Mouse (Mus musculus) c-Kit-positive CD71-positive TER-119-negative erythroid progenitor cells, embryonic 14.5 days (primary cell): ENCODE measurements at regions not wholly inside any gene's neighbourhood (a gene's known extent, or its start where the extent isn't known, plus 50 kb on each side); places are given as distances from the start of the nearest gene placed in this dataset.
"Not testable (repeated sequence)": the region's sequence is repeated elsewhere in the genome, so short reads cannot be mapped to it uniquely, and the experiment has no call there.

Experiments used
- DNase-seq: peaks from one replicate; pipeline ENCODE4 v3.0.0-alpha.2; 2013; ENCODE audit warnings: low read depth

GRCm38 (mm10) chr2:171588158-171588557 lies 455.1 kb downstream of the Cbln4 start:
- no peak for DNase-seq

- DNase-seq: no peak
These were observed 455.6 kb downstream of the Cbln4 start for GRCm38 (mm10) chr2:171587635-171588034.

GRCm38 (mm10) chr2:171586853-171587220 lies 456.4 kb downstream of the Cbln4 start:
- no peak for DNase-seq

GRCm38 (mm10) chr2:171586217-171586852 lies 456.9 kb downstream of the Cbln4 start:
- DNase-seq: no peak

GRCm38 (mm10) chr2:171574360-171574759 lies 468.9 kb downstream of the Cbln4 start:
- DNase-seq: no peak

- no peak for DNase-seq
These were observed 480.6 kb downstream of the Cbln4 start for GRCm38 (mm10) chr2:171562656-171563055.

GRCm38 (mm10) chr2:171542768-171543167 lies 500.5 kb downstream of the Cbln4 start:
- not testable (repeated sequence) for DNase-seq

GRCm38 (mm10) chr2:171514876-171515275 lies 528.4 kb downstream of the Cbln4 start:
- DNase-seq: no peak

GRCm38 (mm10) chr2:171496620-171497019 lies 546.6 kb downstream of the Cbln4 start:
- no peak for DNase-seq

- no peak for DNase-seq
These were observed 549.5 kb downstream of the Cbln4 start for GRCm38 (mm10) chr2:171493741-171494140.

- DNase-seq: no peak
These were observed 556.0 kb downstream of the Cbln4 start for GRCm38 (mm10) chr2:171487284-171487683.

GRCm38 (mm10) chr2:171453241-171453640 lies 590.0 kb downstream of the Cbln4 start:
- no peak for DNase-seq

GRCm38 (mm10) chr2:171406057-171406456 lies 637.2 kb downstream of the Cbln4 start:
- DNase-seq: no peak

- no peak for DNase-seq
These were observed 654.3 kb downstream of the Cbln4 start for GRCm38 (mm10) chr2:171388936-171389335.

- DNase-seq: no peak
These were observed 641.9 kb downstream of the Dok5 start for GRCm38 (mm10) chr2:171373457-171373856.

GRCm38 (mm10) chr2:171373016-171373415 lies 641.4 kb downstream of the Dok5 start:
- DNase-seq: no peak

- DNase-seq: no peak
These were observed 640.1 kb downstream of the Dok5 start for GRCm38 (mm10) chr2:171371751-171372150.

GRCm38 (mm10) chr2:171365553-171365952 lies 633.9 kb downstream of the Dok5 start:
- no peak for DNase-seq

- DNase-seq: no peak
These were observed 633.0 kb downstream of the Dok5 start for GRCm38 (mm10) chr2:171364621-171365020.

- DNase-seq: no peak
These were observed 631.8 kb downstream of the Dok5 start for GRCm38 (mm10) chr2:171363381-171363780.

GRCm38 (mm10) chr2:171358071-171358760 lies 626.6 kb downstream of the Dok5 start:
- DNase-seq: no peak

GRCm38 (mm10) chr2:171348156-171348555 lies 616.5 kb downstream of the Dok5 start:
- DNase-seq: no peak

GRCm38 (mm10) chr2:171333816-171334757 lies 602.5 kb downstream of the Dok5 start:
- no peak for DNase-seq
